Mouse (Mus musculus) embryonic stem cell, embryonic (primary cell): ENCODE measurements at regions not wholly inside any gene's neighbourhood (a gene's known extent, or its start where the extent isn't known, plus 50 kb on each side); places are given as distances from the start of the nearest gene placed in this dataset.

Experiments
- CTCF ChIA-PET, 4 experiments: fragments of 300-600 bp in 2 of 4; fragments of 350-600 bp in 2 of 4; sonication (Branson Sonifier 250); formaldehyde crosslinking; loops; one replicate each; lab custom pipeline; 2022; ENCODE audit warnings: inconsistent platforms in 2 of 4; lab: Charles Lee
- POLR2A ChIA-PET, 4 experiments: fragments of 300-600 bp in 2 of 4; fragments of 350-600 bp in 2 of 4; sonication (Branson Sonifier 250); formaldehyde crosslinking; loops; one replicate each; lab custom pipeline; 2022; ENCODE audit warnings: antibody characterized with exemption in 4 of 4, inconsistent platforms in 1 of 4; lab: Charles Lee

- CTCF ChIA-PET, result no interaction called here
- POLR2A ChIA-PET, result no interaction called here
Observed at GRCm38 (mm10) chr19:52048378-52048978, 215.6 kb upstream of the Ins1 start.

- ChIA-PET POLR2A (interaction anchor here in 1 of 4 experiments (0.8 kb wide), 1 partner anchor 654 kb away, joined by 5 read pairs; no protein-coding TSS in a partner anchor), CTCF (no interaction called here)
Observed at GRCm38 (mm10) chr19:52068806-52069205, 195.3 kb upstream of the Ins1 start.

- CTCF ChIA-PET, result interaction anchor here in 1 of 4 experiments (0.7 kb wide), 1 partner anchor 465 kb away, joined by 4 read pairs; no protein-coding TSS in a partner anchor
Observed at GRCm38 (mm10) chr19:52069919-52070528, 194.1 kb upstream of the Ins1 start.

GRCm38 (mm10) chr19:52071234-52071633, 192.9 kb upstream of the Ins1 start:
- POLR2A ChIA-PET, result no interaction called here
- CTCF ChIA-PET, result no interaction called here

More at GRCm38 (mm10) chr19:52069919-52070528, 194.1 kb upstream of the Ins1 start:
- POLR2A ChIA-PET, result no interaction called here

- ChIA-PET CTCF (interaction anchor here in 1 of 4 experiments (0.7 to 1.2 kb wide), 2 partner anchors 9 to 545 kb away, joined by 3 read pairs; no protein-coding TSS in a partner anchor), POLR2A (no interaction called here)
Observed at GRCm38 (mm10) chr19:52079020-52079419, 185.1 kb upstream of the Ins1 start.

- ChIA-PET POLR2A (no interaction called here), CTCF (no interaction called here)
Observed at GRCm38 (mm10) chr19:52112398-52112797, 151.7 kb upstream of the Ins1 start.
